Mouse (Mus musculus) megakaryocyte, embryonic 14.5 days (primary cell): ENCODE results near the gene Gpr25. TPM values are rescaled to one million over a fixed set of nuclear protein-coding genes. Genes with fewer than 3 reads are reported as not detected.

Experiments used
- H3K27me3 ChIP-seq: replicated peaks from 2 replicates; pipeline ENCODE3; 2012; ENCODE audit warnings: inconsistent platforms
- H3K36me3 ChIP-seq: replicated peaks from 2 replicates; pipeline ENCODE3; 2012; ENCODE audit warnings: low read length, inconsistent platforms, mixed read lengths
- H3K4me1 ChIP-seq: 2 replicates; pipeline ENCODE4 v1.6.1; 2012; ENCODE audit warnings: inconsistent platforms
- H3K4me3 ChIP-seq: replicated peaks from 2 replicates; pipeline ENCODE3; 2012; ENCODE audit warnings: moderate library complexity, mild to moderate bottlenecking, inconsistent platforms
- H3K9me3 ChIP-seq: 2 replicates; pipeline ENCODE4 v1.6.1; 2012; ENCODE audit warnings: inconsistent platforms
- FLI1 ChIP-seq: IDR thresholded peaks from 2 replicates; pipeline ENCODE4 v1.6.1; 2012; ENCODE audit warnings: low read length, inconsistent platforms, mixed read lengths
- GATA1 ChIP-seq: IDR thresholded peaks from 3 replicates; pipeline ENCODE4 v1.6.1; 2012; ENCODE audit warnings: mixed read lengths, low read length, inconsistent platforms, borderline replicate concordance
- polyA plus RNA-seq: library from polyadenylated mRNA; stranded (reverse); fragments of >175 nt; gene quantifications from 2 replicates; pipeline ENCODE4 v1.2.3, GENCODE M21; 2012; ENCODE audit warnings: low replicate concordance; ENCODE audit not compliant: insufficient read depth

The Gpr25 gene
- polyA plus RNA-seq, 1 experiment: not detected

DNA sequence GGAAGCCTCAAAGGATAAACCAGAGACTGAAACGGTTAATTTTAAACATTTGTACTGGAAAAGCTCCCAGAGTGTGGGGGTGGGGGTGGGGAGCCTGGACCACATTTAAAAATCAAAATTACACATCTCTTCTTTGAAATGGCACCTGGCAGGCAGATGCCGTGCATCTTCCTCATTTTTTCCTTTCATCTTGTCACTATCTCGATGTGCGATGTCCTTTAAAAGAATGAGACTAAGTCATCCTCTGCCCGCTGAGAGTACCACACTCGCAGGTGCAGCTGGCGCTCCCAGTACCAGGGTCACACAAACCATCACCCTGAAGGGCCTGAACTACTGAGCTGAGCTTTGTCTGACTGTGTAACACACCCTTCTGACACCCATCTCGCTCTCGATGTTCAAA is 2.2 kb downstream of the Gpr25 start:
- no peak overlapping the region for H3K4me3 ChIP-seq
- H3K36me3 ChIP-seq: no peaks in the 10 kb centered on the region
- H3K27me3 ChIP-seq: peaks cover 87% of the 10 kb centered on the region
- TF ChIP-seq FLI1: no peak
- TF ChIP-seq GATA1: no peak
- no peaks in the 10 kb centered on the region for H3K9me3 ChIP-seq
- peaks cover 20% of the 10 kb centered on the region for H3K4me1 ChIP-seq

DNA sequence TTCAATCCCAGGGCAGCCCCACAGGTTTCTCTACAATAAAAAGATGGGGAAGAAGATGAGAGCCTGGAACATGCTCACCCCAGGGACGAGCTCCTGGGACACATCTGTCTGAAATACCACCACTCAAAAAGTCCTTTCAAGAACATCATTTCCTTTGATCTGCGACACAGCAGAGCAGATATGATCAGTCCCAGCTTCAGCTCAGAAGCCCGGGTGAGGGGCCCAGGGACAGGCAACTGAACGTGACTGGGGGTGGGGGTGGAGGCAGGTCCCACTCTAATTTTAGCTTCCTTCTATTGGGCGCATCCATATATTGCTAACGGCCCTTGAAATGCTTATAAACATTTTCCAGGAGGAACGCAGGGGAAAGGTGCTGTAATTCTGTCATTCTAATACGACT is 5.0 kb downstream of the Gpr25 start:
- H3K9me3 ChIP-seq: no peaks in the 10 kb centered on the region
- H3K27me3 ChIP-seq: peaks cover 72% of the 10 kb centered on the region
- no peak overlapping the region for H3K4me3 ChIP-seq
- peaks cover 19% of the 10 kb centered on the region for H3K4me1 ChIP-seq
- H3K36me3 ChIP-seq: no peaks in the 10 kb centered on the region
- TF ChIP-seq FLI1: no peak
- TF ChIP-seq GATA1: no peak

DNA sequence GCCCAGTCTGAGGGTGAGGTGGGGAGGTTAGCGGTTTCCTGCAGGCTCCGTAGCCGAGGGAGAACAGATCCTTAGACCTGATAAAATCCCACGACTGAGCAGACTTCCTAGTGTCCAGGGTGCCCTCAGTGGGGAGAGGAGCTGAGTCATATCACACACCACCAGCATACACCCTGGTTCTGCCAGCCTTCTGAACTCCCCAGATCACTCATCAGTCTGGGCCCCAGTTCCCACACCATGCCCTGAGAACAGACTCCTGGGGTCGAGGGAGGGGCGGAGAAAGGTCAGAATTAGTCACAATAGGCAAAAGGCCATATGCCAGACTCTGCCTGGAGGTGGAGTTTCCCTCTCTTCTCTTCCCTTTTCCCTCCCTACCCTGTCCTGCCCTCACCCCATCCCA is 5.5 kb downstream of the Gpr25 start:
- Histone ChIP-seq H3K27me3 (peaks cover 71% of the 10 kb centered on the region), H3K9me3 (no peaks in the 10 kb centered on the region), H3K4me1 (peaks cover 14% of the 10 kb centered on the region), H3K36me3 (no peaks in the 10 kb centered on the region), H3K4me3 (no peak overlapping the region)
- no peak for TF ChIP-seq FLI1
- no peak for TF ChIP-seq GATA1

DNA sequence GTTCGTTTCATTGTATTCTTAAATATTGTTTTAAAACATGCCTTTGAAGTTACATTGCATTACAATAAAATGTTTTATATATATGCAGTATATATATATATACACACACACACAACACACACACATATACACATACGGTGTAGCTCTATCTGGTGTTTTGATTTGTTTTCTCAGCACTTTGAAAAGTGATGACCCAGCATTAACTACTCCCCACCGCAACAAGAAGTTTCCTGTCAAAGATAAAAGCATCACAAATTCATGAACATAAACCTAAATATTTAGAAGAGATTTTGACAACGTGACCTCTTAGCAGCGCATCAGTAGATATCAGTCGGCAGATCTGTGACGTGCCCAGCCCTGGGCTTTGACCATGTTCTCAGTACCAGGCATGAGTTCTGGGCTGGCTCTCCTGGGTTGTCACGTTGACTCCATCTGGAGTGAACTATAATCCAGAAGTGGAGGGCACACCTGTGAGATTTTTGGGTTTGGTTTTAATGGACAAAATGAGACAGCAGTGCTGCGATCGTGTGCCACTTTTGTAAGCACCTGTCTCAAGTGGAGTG is 6.1 kb downstream of the Gpr25 start:
- Histone ChIP-seq H3K4me1 (peaks cover 9% of the 10 kb centered on the region), H3K36me3 (no peaks in the 10 kb centered on the region), H3K9me3 (no peaks in the 10 kb centered on the region), H3K4me3 (no peak overlapping the region), H3K27me3 (peaks cover 71% of the 10 kb centered on the region)
- TF ChIP-seq FLI1 (no peak), GATA1 (no peak)

DNA sequence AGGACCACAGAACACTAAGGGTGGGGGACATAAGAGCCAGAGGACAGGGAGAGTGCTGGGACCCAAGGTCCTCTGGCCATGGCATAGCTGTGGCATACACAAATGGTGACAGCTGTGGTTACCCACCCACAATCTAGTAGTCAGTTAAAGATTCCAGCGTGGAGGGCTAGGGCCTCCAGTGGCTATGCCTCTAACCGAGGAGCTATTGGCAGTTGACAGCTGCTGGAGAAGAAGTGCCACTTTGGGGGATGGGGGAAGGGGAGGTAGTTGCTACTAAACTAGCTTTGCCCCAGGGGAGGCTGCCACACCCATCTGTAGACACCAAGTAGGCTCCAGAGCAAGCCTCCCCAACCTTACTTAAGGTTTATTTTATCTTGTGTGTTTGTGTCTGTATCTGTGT is 7.2 kb downstream of the Gpr25 start:
- Histone ChIP-seq H3K9me3 (no peaks in the 10 kb centered on the region), H3K27me3 (peaks cover 67% of the 10 kb centered on the region)

DNA sequence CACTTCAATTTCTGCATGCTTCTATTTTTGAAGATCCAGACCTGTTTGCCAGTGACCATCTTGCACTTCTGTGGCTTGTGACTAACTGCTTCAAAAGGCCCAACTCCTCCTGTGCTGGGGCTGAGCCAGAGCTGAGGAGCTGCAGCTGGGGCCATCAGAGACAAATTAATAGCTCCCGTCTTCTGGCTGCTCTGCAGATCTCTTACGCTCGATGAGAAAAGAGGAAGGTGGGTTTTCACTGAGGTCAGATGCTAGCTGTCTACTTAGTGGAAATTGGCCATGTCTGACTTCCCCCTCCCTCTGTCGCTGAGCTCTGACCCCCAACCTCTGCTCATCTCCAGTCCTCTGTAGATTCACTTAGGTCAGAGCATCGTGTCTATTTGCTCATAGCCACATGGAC is 11.0 kb downstream of the Gpr25 start:
- no peaks in the 10 kb centered on the region for H3K9me3 ChIP-seq
- peaks cover 53% of the 10 kb centered on the region for H3K27me3 ChIP-seq
- H3K36me3 ChIP-seq: no peaks in the 10 kb centered on the region
- peaks cover under 1% of the 10 kb centered on the region for H3K4me1 ChIP-seq
- no peak overlapping the region for H3K4me3 ChIP-seq
- TF ChIP-seq FLI1 (no peak), GATA1 (no peak)

More for the DNA sequence above, 7.2 kb downstream of the Gpr25 start:
- Histone ChIP-seq H3K36me3 (no peaks in the 10 kb centered on the region), H3K4me1 (peaks cover 9% of the 10 kb centered on the region), H3K4me3 (no peak overlapping the region)
- TF ChIP-seq GATA1 (no peak), FLI1 (no peak)

DNA sequence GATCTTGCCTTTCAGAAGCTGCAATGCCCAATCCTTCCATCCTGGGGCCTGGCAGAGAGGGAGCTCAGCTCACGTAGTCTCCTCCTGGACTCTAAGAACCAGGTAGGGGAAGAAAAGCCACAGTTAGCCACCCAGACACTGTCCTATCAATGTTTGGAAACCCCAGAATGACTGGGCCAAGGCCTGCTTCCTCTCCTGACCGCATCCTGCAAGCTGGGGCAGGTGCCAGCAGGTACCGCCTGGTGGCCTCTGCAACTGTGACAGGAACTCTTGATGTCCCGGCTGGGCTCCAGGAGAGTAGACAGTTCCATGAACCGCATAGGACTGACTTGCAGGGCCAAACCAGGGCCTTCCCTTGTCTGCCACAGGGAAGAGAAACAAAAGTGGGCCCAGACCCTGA is 13.3 kb downstream of the Gpr25 start:
- H3K4me1 ChIP-seq: no peaks in the 10 kb centered on the region
- no peaks in the 10 kb centered on the region for H3K9me3 ChIP-seq
- peaks cover 51% of the 10 kb centered on the region for H3K27me3 ChIP-seq
- no peak overlapping the region for H3K4me3 ChIP-seq
- TF ChIP-seq GATA1 (no peak), FLI1 (no peak)
- no peaks in the 10 kb centered on the region for H3K36me3 ChIP-seq

DNA sequence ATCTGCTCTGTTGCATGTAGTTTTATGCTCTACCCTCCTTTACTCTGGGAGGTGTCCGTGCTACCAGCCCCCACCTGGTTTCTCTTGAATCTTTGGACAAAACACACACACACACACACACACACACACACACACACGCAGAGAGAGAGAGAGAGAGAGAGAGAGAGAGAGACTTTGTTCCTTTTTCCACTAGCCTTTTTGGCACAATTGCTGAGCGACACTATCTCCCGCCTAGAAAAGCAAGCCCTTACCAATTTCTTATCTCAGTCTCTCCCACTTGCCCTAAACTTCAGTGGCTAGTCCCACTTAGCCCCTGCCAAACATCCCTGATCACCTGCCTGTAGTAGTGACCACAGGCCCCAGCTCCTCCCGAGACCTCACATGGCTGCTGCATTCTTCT is 16.2 kb downstream of the Gpr25 start:
- H3K4me1 ChIP-seq: no peaks in the 10 kb centered on the region
- no peaks in the 10 kb centered on the region for H3K36me3 ChIP-seq
- H3K4me3 ChIP-seq: no peak overlapping the region
- TF ChIP-seq FLI1 (no peak), GATA1 (no peak)
- H3K27me3 ChIP-seq: peaks cover 51% of the 10 kb centered on the region
- H3K9me3 ChIP-seq: 0 out of 2 replicates have a peak, but pooled peaks cover 1% of the 10 kb centered on the region

DNA sequence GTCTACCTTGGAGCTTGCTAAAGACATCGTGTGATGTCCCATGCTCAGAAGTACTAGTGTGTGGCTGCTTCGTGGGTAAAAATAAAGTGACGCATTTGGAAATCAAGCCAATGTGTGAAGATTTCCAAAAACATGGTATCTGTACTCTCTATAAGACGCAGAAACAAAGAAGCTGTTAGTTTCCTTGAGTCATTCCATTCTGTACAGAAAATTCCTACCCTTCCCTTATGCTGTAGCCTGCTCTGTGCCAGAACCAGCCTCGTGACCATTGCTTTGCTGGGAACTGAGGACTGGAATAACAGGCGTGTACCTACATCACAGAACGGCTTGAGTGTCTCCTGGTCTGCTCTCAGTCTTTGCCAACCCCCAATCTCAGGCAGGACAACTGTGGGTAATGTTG is 18.9 kb downstream of the Gpr25 start:
- peaks cover 43% of the 10 kb centered on the region for H3K27me3 ChIP-seq
- no peak overlapping the region for H3K4me3 ChIP-seq
- TF ChIP-seq GATA1 (no peak), FLI1 (no peak)
- no peaks in the 10 kb centered on the region for H3K4me1 ChIP-seq
- H3K9me3 ChIP-seq: 0 out of 2 replicates have a peak, but pooled peaks cover 2% of the 10 kb centered on the region
- H3K36me3 ChIP-seq: no peaks in the 10 kb centered on the region

DNA sequence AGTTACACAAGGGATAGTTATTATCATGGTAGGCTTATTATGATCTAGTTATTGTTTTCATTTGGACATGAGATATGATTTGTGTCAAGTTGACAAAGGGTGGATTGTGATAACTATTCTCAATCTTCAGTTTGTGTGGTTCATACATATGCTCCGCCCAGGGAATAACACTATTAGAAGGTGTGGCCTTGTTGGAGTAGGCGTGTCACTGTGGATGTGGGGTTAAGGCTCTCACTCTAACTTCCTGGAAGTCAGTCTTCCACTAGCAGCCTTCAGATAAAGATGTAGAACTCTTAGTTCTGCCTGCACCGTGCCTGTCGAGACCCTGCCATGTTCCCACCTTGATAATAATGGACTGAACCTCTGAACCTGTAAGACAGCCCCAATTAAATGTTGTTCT is 22.2 kb downstream of the Gpr25 start:
- Histone ChIP-seq H3K36me3 (no peaks in the 10 kb centered on the region), H3K4me3 (no peak overlapping the region), H3K9me3 (0 out of 2 replicates have a peak, but pooled peaks cover 2% of the 10 kb centered on the region), H3K27me3 (peaks cover 64% of the 10 kb centered on the region), H3K4me1 (peaks cover 13% of the 10 kb centered on the region)
- TF ChIP-seq FLI1 (no peak), GATA1 (no peak)
